Mouse (Mus musculus): ENCODE data around the gene Lyl1. TPM values are rescaled to one million over a fixed set of nuclear protein-coding genes. Genes with fewer than 3 reads are reported as not detected.
A peak's percentile ranks its signal among the peaks of the same experiment; 100 is the strongest.

The Lyl1 gene
- 1.5 and 3.8 TPM in 2 replicates for polyA plus RNA-seq (2014; fragmentation: Nextera tagmentation; extraction: Ambion mirVana)

GRCm38 (mm10) chr8:84700941-84701911, at the start of gene Lyl1:
Gene Lyl1 (plus strand): TSS chr8:84701457.
- WGBS = 13% methylated on average over 34 of the region's 34 CpGs

GRCm38 (mm10) chr8:84653092-84653631, 48.1 kb upstream of the Lyl1 start:
- Histone ChIP-seq H3K27ac (replicated peaks; ENCODE audit: low read depth, low read length) (no peak overlapping the region), H3K9me3 (ENCODE audit: control insufficient read depth, low read length) (no peaks in the 10 kb centered on the region), H3K4me1 (ENCODE audit: control insufficient read depth, insufficient read depth, low read length) (peaks cover 20% of the 10 kb centered on the region), H3K4me3 (replicated peaks; ENCODE audit: low read depth, low read length) (no peak overlapping the region), H3K36me3 (ENCODE audit: control insufficient read depth, insufficient read depth, low read length) (no peaks in the 10 kb centered on the region), H3K27me3 (ENCODE audit: control insufficient read depth, insufficient read depth, low read length) (no peaks in the 10 kb centered on the region), H3K4me2 (ENCODE audit: low read length) (no peak overlapping the region), H3K9ac (replicated peaks; ENCODE audit: low read length) (no peak overlapping the region)
- no peak for ATAC-seq (ENCODE audit: low FRiP score, low TSS enrichment)
- WGBS = 78% methylated on average over 9 of the region's 9 CpGs
- DNase-seq = no peak

More at GRCm38 (mm10) chr8:84700941-84701911, at the start of gene Lyl1:
- Histone ChIP-seq H3K4me1 (ENCODE audit: control insufficient read depth, insufficient read depth, low read length) (peaks cover 5% of the 10 kb centered on the region), H3K9me3 (ENCODE audit: control insufficient read depth, low read length) (no peaks in the 10 kb centered on the region), H3K9ac (replicated peaks; ENCODE audit: low read length) (no peak within 1 kb of the TSS), H3K27me3 (ENCODE audit: control insufficient read depth, insufficient read depth, low read length) (peaks cover 47% of the 10 kb centered on the region), H3K4me3 (replicated peaks; ENCODE audit: low read depth, low read length) (0 out of 2 replicates have a peak within 1 kb of the TSS, but pooled peaks have one; percentile 3), H3K4me2 (ENCODE audit: low read length) (peak within 1 kb of the TSS; percentile 29; the same call in 1 of the 2 replicates), H3K36me3 (ENCODE audit: control insufficient read depth, insufficient read depth, low read length) (peaks cover 38% of the 10 kb centered on the region), H3K27ac (replicated peaks; ENCODE audit: low read depth, low read length) (peak within 1 kb of the TSS; percentile 20; the same call in 1 of the 2 replicates)
- ATAC-seq (ENCODE audit: low FRiP score, low TSS enrichment) (0 out of 2 replicates have a peak, but pooled peaks have one; percentile 10), DNase-seq (peak; percentile 60)

- H3K4me2 ChIP-seq (ENCODE audit: low read length) = no peak overlapping the region
- H3K4me1 ChIP-seq (ENCODE audit: control insufficient read depth, insufficient read depth, low read length) = peaks cover 21% of the 10 kb centered on the region
- no peak for DNase-seq
- no peak overlapping the region for H3K4me3 ChIP-seq (replicated peaks; ENCODE audit: low read depth, low read length)
- no peak overlapping the region for H3K9ac ChIP-seq (replicated peaks; ENCODE audit: low read length)
- no peak for ATAC-seq (ENCODE audit: low FRiP score, low TSS enrichment)
- H3K9me3 ChIP-seq (ENCODE audit: control insufficient read depth, low read length) = no peaks in the 10 kb centered on the region
- H3K36me3 ChIP-seq (ENCODE audit: control insufficient read depth, insufficient read depth, low read length) = no peaks in the 10 kb centered on the region
- 34% methylated on average over 4 of the region's 4 CpGs for WGBS
- peak overlapping the region; percentile 63; the same call in 1 of the 2 replicates for H3K27ac ChIP-seq (replicated peaks; ENCODE audit: low read depth, low read length)
- no peaks in the 10 kb centered on the region for H3K27me3 ChIP-seq (ENCODE audit: control insufficient read depth, insufficient read depth, low read length)
These were observed 46.7 kb upstream of the Lyl1 start for GRCm38 (mm10) chr8:84654597-84654996.

- ATAC-seq (ENCODE audit: low FRiP score, low TSS enrichment) (peak; percentile 84), DNase-seq (peak; percentile 75)
- peak overlapping the region; percentile 22 for H3K4me3 ChIP-seq (replicated peaks; ENCODE audit: low read depth, low read length)
- WGBS = 1% methylated on average over 15 of the region's 15 CpGs
- H3K27ac ChIP-seq (replicated peaks; ENCODE audit: low read depth, low read length) = peak overlapping the region; percentile 63
- no peaks in the 10 kb centered on the region for H3K9me3 ChIP-seq (ENCODE audit: control insufficient read depth, low read length)
- peak overlapping the region; percentile 39; the same call in 1 of the 2 replicates for H3K9ac ChIP-seq (replicated peaks; ENCODE audit: low read length)
- no peaks in the 10 kb centered on the region for H3K36me3 ChIP-seq (ENCODE audit: control insufficient read depth, insufficient read depth, low read length)
- no peaks in the 10 kb centered on the region for H3K27me3 ChIP-seq (ENCODE audit: control insufficient read depth, insufficient read depth, low read length)
- peaks cover 27% of the 10 kb centered on the region for H3K4me1 ChIP-seq (ENCODE audit: control insufficient read depth, insufficient read depth, low read length)
- H3K4me2 ChIP-seq (ENCODE audit: low read length) = peak overlapping the region; percentile 49
These were observed 45.7 kb upstream of the Lyl1 start for GRCm38 (mm10) chr8:84655336-84656190.

- DNase-seq (peak; percentile 47), ATAC-seq (ENCODE audit: low FRiP score, low TSS enrichment) (no peak)
- Histone ChIP-seq H3K27ac (replicated peaks; ENCODE audit: low read depth, low read length) (peak overlapping the region; percentile 63), H3K4me2 (ENCODE audit: low read length) (peak overlapping the region; percentile 49), H3K9ac (replicated peaks; ENCODE audit: low read length) (peak overlapping the region; percentile 39; the same call in 1 of the 2 replicates), H3K27me3 (ENCODE audit: control insufficient read depth, insufficient read depth, low read length) (no peaks in the 10 kb centered on the region), H3K4me1 (ENCODE audit: control insufficient read depth, insufficient read depth, low read length) (peaks cover 31% of the 10 kb centered on the region), H3K36me3 (ENCODE audit: control insufficient read depth, insufficient read depth, low read length) (no peaks in the 10 kb centered on the region), H3K9me3 (ENCODE audit: control insufficient read depth, low read length) (no peaks in the 10 kb centered on the region), H3K4me3 (replicated peaks; ENCODE audit: low read depth, low read length) (peak overlapping the region; percentile 22)
- WGBS = under 1% methylated on average over 10 of the region's 10 CpGs
These were observed 45.1 kb upstream of the Lyl1 start for GRCm38 (mm10) chr8:84656191-84656525.

GRCm38 (mm10) chr8:84656641-84657126, 44.6 kb upstream of the Lyl1 start:
- H3K4me1 ChIP-seq (ENCODE audit: control insufficient read depth, insufficient read depth, low read length) = peaks cover 37% of the 10 kb centered on the region
- no peak for ATAC-seq (ENCODE audit: low FRiP score, low TSS enrichment)

GRCm38 (mm10) chr8:84657203-84657602, 44.1 kb upstream of the Lyl1 start:
- no peaks in the 10 kb centered on the region for H3K27me3 ChIP-seq (ENCODE audit: control insufficient read depth, insufficient read depth, low read length)
- DNase-seq = no peak
- no peaks in the 10 kb centered on the region for H3K36me3 ChIP-seq (ENCODE audit: control insufficient read depth, insufficient read depth, low read length)
- peaks cover 41% of the 10 kb centered on the region for H3K4me1 ChIP-seq (ENCODE audit: control insufficient read depth, insufficient read depth, low read length)
- H3K4me3 ChIP-seq (replicated peaks; ENCODE audit: low read depth, low read length) = no peak overlapping the region
- no peak for ATAC-seq (ENCODE audit: low FRiP score, low TSS enrichment)
- no peaks in the 10 kb centered on the region for H3K9me3 ChIP-seq (ENCODE audit: control insufficient read depth, low read length)
- no peak overlapping the region for H3K27ac ChIP-seq (replicated peaks; ENCODE audit: low read depth, low read length)
- no peak overlapping the region for H3K9ac ChIP-seq (replicated peaks; ENCODE audit: low read length)
- H3K4me2 ChIP-seq (ENCODE audit: low read length) = peak overlapping the region; percentile 49

More at GRCm38 (mm10) chr8:84656641-84657126, 44.6 kb upstream of the Lyl1 start:
- H3K36me3 ChIP-seq (ENCODE audit: control insufficient read depth, insufficient read depth, low read length) = no peaks in the 10 kb centered on the region
- H3K4me2 ChIP-seq (ENCODE audit: low read length) = peak overlapping the region; percentile 49
- H3K9ac ChIP-seq (replicated peaks; ENCODE audit: low read length) = peak overlapping the region; percentile 39; the same call in 1 of the 2 replicates
- 4% methylated on average over 23 of the region's 23 CpGs for WGBS
- H3K9me3 ChIP-seq (ENCODE audit: control insufficient read depth, low read length) = no peaks in the 10 kb centered on the region
- peak overlapping the region; percentile 63 for H3K27ac ChIP-seq (replicated peaks; ENCODE audit: low read depth, low read length)
- H3K27me3 ChIP-seq (ENCODE audit: control insufficient read depth, insufficient read depth, low read length) = no peaks in the 10 kb centered on the region
- peak overlapping the region; percentile 22; the same call in 1 of the 2 replicates for H3K4me3 ChIP-seq (replicated peaks; ENCODE audit: low read depth, low read length)
- peak; percentile 47 for DNase-seq

- Histone ChIP-seq H3K4me1 (ENCODE audit: control insufficient read depth, insufficient read depth, low read length) (peaks cover 41% of the 10 kb centered on the region), H3K27me3 (ENCODE audit: control insufficient read depth, insufficient read depth, low read length) (no peaks in the 10 kb centered on the region), H3K27ac (replicated peaks; ENCODE audit: low read depth, low read length) (no peak overlapping the region), H3K9ac (replicated peaks; ENCODE audit: low read length) (no peak overlapping the region), H3K9me3 (ENCODE audit: control insufficient read depth, low read length) (no peaks in the 10 kb centered on the region), H3K36me3 (ENCODE audit: control insufficient read depth, insufficient read depth, low read length) (no peaks in the 10 kb centered on the region), H3K4me2 (ENCODE audit: low read length) (no peak overlapping the region), H3K4me3 (replicated peaks; ENCODE audit: low read depth, low read length) (no peak overlapping the region)
- no peak for DNase-seq
- ATAC-seq (ENCODE audit: low FRiP score, low TSS enrichment) = no peak
- 40% methylated on average over 4 of the region's 4 CpGs for WGBS
These were observed 43.6 kb upstream of the Lyl1 start for GRCm38 (mm10) chr8:84657680-84658079.

Measured in midbrain, embryonic 14.5 days (tissue).